Mouse (Mus musculus) midbrain, postnatal 0 days (tissue): ENCODE measurements at regions not wholly inside any gene's neighbourhood (a gene's known extent, or its start where the extent isn't known, plus 50 kb on each side); places are given as distances from the start of the nearest gene placed in this dataset.

Source experiments
- ATAC-seq: fragments of 200-750 bp; cut with Nextera tagmentation; 2 replicates; pipeline ENCODE4 v1.8.0; 2017; ENCODE audit warnings: moderate number of reproducible peaks, mild to moderate bottlenecking, moderate TSS enrichment, moderate library complexity; ENCODE audit not compliant: low FRiP score
- DNase-seq: peaks from one replicate; pipeline ENCODE4 v3.0.0-alpha.2; 2015; ENCODE audit warnings: low spot score
- H3K27ac ChIP-seq: fragments of 300-500 bp; sonication (generic); 2 replicates; pipeline ENCODE4 v1.5.1; 2014; ENCODE audit warnings: low read depth, mild to moderate bottlenecking, low read length, mixed read lengths
- H3K27me3 ChIP-seq: fragments of 300-500 bp; sonication (generic); 2 replicates; pipeline ENCODE4 v1.6.1; 2014; ENCODE audit warnings: low read length, control low read depth, mixed read lengths; ENCODE audit not compliant: insufficient read depth
- H3K36me3 ChIP-seq: fragments of 300-500 bp; sonication (generic); 2 replicates; pipeline ENCODE4 v1.6.1; 2014; ENCODE audit warnings: low read length, control low read depth, mixed read lengths; ENCODE audit not compliant: insufficient read depth
- H3K4me1 ChIP-seq: fragments of 300-500 bp; sonication (generic); 2 replicates; pipeline ENCODE4 v1.6.1; 2014; ENCODE audit warnings: mild to moderate bottlenecking, control low read depth, antibody characterized with exemption, low read length, mixed read lengths; ENCODE audit not compliant: insufficient read depth
- H3K4me2 ChIP-seq: fragments of 300-500 bp; sonication (generic); 2 replicates; pipeline ENCODE4 v1.6.1; 2014; ENCODE audit warnings: low read depth, mild to moderate bottlenecking, low read length, mixed read lengths; ENCODE audit not compliant: poor library complexity, severe bottlenecking
- H3K4me3 ChIP-seq: fragments of 300-500 bp; sonication (generic); 2 replicates; pipeline ENCODE4 v1.5.1; 2014; ENCODE audit warnings: low read depth, mild to moderate bottlenecking, low read length, moderate library complexity
- H3K9ac ChIP-seq: fragments of 300-500 bp; sonication (generic); replicated peaks from 2 replicates; pipeline ENCODE4 v1.6.1; 2014; ENCODE audit warnings: mild to moderate bottlenecking, low read length, moderate library complexity, mixed read lengths; ENCODE audit not compliant: poor library complexity, severe bottlenecking
- H3K9me3 ChIP-seq: fragments of 300-500 bp; sonication (generic); 2 replicates; pipeline ENCODE4 v1.6.1; 2016; ENCODE audit warnings: low read length, control low read depth
- CTCF ChIP-seq: IDR thresholded peaks from 2 replicates; pipeline ENCODE4 v1.5.1; 2016; ENCODE audit warnings: antibody characterized with exemption, mild to moderate bottlenecking
- WGBS: fragments of 180-500 bp; shearing (Covaris S2); extraction: QIAGEN DNeasy Blood & Tissue Kit; methylation state at CpG from one replicate; pipeline ENCODE4 v1.1.7; 2014; 5-methylcytosine and 5-hydroxymethylcytosine counted together

DNA sequence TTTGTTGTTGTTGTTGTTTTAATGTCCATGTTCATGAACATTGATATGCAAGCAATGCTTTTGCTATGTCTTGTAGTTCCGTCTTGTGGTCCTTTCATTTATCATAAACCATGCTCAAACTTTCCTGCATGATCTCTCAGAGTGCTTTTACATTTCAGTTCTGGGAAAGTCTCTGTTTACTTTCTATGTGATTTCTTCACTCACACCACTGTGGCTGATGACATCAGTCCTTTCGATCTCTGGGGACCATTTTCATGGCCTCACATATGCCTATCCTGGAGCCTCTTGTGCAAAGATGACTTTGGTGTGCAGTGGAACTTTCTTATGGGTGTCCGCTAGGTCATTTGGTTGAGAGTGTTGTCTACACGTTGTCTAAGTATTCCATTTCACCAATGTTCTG lies 105.1 kb downstream of the Bcl2l11 start:
- Histone ChIP-seq H3K9me3 (no peaks in the 10 kb centered on the region), H3K4me1 (no peaks in the 10 kb centered on the region), H3K4me2 (no peak overlapping the region), H3K4me3 (no peak overlapping the region), H3K9ac (no peak overlapping the region), H3K27me3 (no peaks in the 10 kb centered on the region), H3K36me3 (no peaks in the 10 kb centered on the region), H3K27ac (no peak overlapping the region)
- no peak for ATAC-seq
- no peak for DNase-seq
- no peak for TF ChIP-seq CTCF
- WGBS = 93% methylated on average over 4 of the region's 4 CpGs

DNA sequence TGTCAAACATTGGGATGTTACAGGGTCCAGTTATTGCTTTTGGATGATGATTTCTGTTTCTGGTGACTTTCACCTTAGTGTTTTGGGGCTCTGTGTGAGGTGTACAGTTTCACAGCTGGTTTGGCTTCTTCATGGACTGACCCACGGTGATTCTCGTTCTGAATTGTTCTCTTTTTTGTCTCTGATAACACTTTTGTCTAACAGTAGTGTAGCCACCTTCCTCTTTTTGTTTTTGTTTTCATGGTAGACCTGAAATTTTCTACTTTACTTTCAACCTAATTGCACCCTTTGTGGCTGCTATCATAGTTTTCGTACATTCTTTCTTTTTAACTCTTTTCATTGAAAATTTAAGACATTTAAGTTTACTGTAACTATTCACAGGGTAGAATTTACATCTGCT lies 105.5 kb downstream of the Bcl2l11 start:
- Histone ChIP-seq H3K9ac (no peak overlapping the region), H3K4me2 (no peak overlapping the region), H3K27me3 (no peaks in the 10 kb centered on the region), H3K4me3 (no peak overlapping the region), H3K36me3 (no peaks in the 10 kb centered on the region), H3K27ac (no peak overlapping the region), H3K4me1 (no peaks in the 10 kb centered on the region), H3K9me3 (no peaks in the 10 kb centered on the region)
- no peak for DNase-seq
- no peak for ATAC-seq
- TF ChIP-seq CTCF = no peak
- WGBS = 92% methylated on average over 3 of the region's 3 CpGs

DNA sequence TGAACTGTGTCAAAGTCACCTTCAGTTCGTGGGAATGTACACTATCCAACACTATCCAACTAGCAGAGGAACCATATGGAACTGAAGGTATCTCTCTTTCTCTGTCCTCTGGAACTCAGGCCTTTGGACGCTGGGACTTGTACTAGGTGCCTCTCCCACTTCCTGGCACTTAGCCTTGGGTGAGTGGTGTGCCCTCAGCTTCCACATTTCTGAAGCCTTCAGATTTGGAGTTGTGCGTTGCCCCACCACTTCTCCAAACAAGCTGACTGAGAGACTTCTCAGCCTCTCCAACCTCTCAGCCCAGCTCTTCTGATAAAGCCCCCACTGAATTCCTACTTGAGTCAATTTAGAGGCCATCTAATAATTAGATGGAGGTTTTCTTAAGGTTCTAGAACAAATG lies 106.2 kb downstream of the Bcl2l11 start:
- no peak for TF ChIP-seq CTCF
- WGBS = 86% methylated on average over 3 of the region's 3 CpGs
- Histone ChIP-seq H3K27me3 (no peaks in the 10 kb centered on the region), H3K4me1 (no peaks in the 10 kb centered on the region), H3K4me2 (no peak overlapping the region), H3K9me3 (no peaks in the 10 kb centered on the region), H3K36me3 (no peaks in the 10 kb centered on the region), H3K9ac (no peak overlapping the region), H3K4me3 (no peak overlapping the region), H3K27ac (no peak overlapping the region)
- no peak for DNase-seq
- no peak for ATAC-seq

DNA sequence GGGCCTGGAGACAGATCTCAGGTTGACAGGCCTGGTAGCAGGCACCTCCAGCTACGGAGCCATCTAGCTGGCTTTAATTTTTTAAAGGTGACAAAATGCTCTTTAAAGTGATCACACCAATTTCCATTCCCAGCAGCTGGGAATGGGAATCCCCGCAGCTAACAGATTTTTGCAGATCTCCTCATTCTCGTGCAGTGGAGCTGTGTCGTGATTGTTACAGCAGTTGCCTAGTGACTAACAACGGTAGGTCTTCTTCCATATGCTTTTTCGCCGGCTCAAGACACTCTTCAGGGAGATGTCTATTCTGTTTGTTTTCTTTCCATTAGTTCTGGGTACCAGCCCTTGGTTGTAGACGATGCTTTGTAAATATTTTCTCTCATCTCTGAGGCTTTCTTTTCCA lies 109.3 kb downstream of the Bcl2l11 start:
- Histone ChIP-seq H3K4me2 (no peak overlapping the region), H3K27me3 (no peaks in the 10 kb centered on the region), H3K9me3 (no peaks in the 10 kb centered on the region), H3K4me1 (no peaks in the 10 kb centered on the region), H3K36me3 (no peaks in the 10 kb centered on the region), H3K4me3 (no peak overlapping the region), H3K27ac (no peak overlapping the region), H3K9ac (no peak overlapping the region)
- DNase-seq (peak; percentile 30), ATAC-seq (no peak)
- 44% methylated on average over 8 of the region's 8 CpGs for WGBS
- no peak for TF ChIP-seq CTCF

DNA sequence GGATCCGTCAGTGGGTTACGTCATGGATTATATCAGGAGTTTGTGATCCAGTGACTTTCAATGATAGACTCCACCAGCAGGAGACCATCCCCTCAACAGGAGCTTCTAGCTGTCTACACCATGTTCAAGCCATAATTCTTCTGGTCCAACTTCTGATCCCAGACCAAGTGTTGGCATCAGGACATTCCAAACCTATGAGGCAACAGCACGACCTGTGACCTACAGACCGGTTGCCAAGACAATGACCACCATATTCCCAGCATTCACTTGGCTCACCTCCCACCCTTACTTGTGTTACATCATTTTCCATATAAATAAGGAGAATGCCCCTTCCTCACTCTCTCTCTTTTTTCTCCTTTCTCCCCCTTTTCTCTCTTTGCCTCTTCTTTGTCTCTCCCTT lies 113.6 kb downstream of the Bcl2l11 start:
- Histone ChIP-seq H3K27me3 (no peaks in the 10 kb centered on the region), H3K9me3 (no peaks in the 10 kb centered on the region), H3K4me2 (no peak overlapping the region), H3K27ac (no peak overlapping the region), H3K4me1 (no peaks in the 10 kb centered on the region), H3K9ac (no peak overlapping the region), H3K4me3 (no peak overlapping the region), H3K36me3 (no peaks in the 10 kb centered on the region)
- WGBS = 98% methylated on average over 4 of the region's 4 CpGs
- TF ChIP-seq CTCF = no peak
- DNase-seq = no peak
- ATAC-seq = no peak

DNA sequence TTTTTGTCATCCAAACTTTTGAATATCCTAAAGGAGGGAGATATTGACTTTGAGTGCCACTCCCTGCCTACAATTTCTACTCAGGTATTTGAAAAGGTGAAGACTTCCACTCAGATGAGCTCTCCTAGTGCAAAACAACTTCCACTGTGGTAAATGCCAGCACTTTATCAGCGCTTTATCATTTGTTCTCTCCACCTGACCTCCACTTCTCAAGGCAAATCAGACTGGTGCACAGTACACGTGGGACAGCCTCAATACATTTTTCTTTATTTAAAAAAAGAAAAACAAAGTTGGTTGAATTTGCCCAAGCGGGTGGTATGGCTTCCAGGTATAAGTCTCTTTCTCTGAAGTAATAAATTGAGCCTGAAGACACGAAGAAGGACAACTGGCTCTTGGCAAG lies 114.2 kb downstream of the Bcl2l11 start:
- ATAC-seq (no peak), DNase-seq (no peak)
- Histone ChIP-seq H3K27ac (no peak overlapping the region), H3K4me1 (no peaks in the 10 kb centered on the region), H3K4me2 (no peak overlapping the region), H3K36me3 (no peaks in the 10 kb centered on the region), H3K27me3 (no peaks in the 10 kb centered on the region), H3K9me3 (no peaks in the 10 kb centered on the region), H3K4me3 (no peak overlapping the region), H3K9ac (no peak overlapping the region)
- TF ChIP-seq CTCF = no peak
- 65% methylated on average over 4 of the region's 4 CpGs for WGBS
